Mouse (Mus musculus) embryonic fibroblast, embryonic 13.5 days (primary cell): ENCODE measurements around the gene Cmtm6.
"Not testable (repeated sequence)": the region's sequence is repeated elsewhere in the genome, so short reads cannot be mapped to it uniquely, and the experiment has no call there.

ENCODE experiments used
- CTCF ChIP-seq: IDR thresholded peaks from 2 replicates; pipeline ENCODE4 v1.5.1; 2011; ENCODE audit warnings: mild to moderate bottlenecking, control low read depth, low read length, moderate library complexity, borderline replicate concordance; ENCODE audit not compliant: insufficient read depth
- POLR2A ChIP-seq: IDR thresholded peaks from 2 replicates; pipeline ENCODE4 v1.6.1; 2011; ENCODE audit warnings: low read depth, mild to moderate bottlenecking, control low read depth, low read length, moderate library complexity

- not testable (repeated sequence) for TF ChIP-seq POLR2A, CTCF
Measured at GRCm38 (mm10) chr9:114695662-114696061, 35.3 kb upstream of the Cmtm6 start.
